Mouse (Mus musculus) ES-E14 (cell line): Measurements from ENCODE around the gene Cxcl15. TPM values are rescaled to one million over a fixed set of nuclear protein-coding genes. Genes with fewer than 3 reads are reported as not detected.

Experiments used
- DNase-seq: peaks from one replicate; pipeline ENCODE4 v3.0.0-alpha.2; 2013; ENCODE audit warnings: low read depth, low spot score
- H3K27ac ChIP-seq: 2 replicates; pipeline ENCODE4 v1.5.1; 2012; ENCODE audit warnings: low read depth, mild to moderate bottlenecking, low read length, moderate library complexity, mixed read lengths; ENCODE audit not compliant: poor library complexity, insufficient read depth, severe bottlenecking
- H3K36me3 ChIP-seq: 2 replicates; pipeline ENCODE4 v1.6.1; 2012; ENCODE audit warnings: mild to moderate bottlenecking, low read length, moderate library complexity, mixed read lengths; ENCODE audit not compliant: control insufficient read depth, poor library complexity, insufficient read depth, severe bottlenecking
- H3K4me1 ChIP-seq, 2 experiments: fragments of 150-350 bp in 1 of 2; sonication (generic) in 1 of 2; 2 replicates each; pipeline ENCODE4 v1.6.1; 2012; ENCODE audit warnings: low read length in 2 of 2, mild to moderate bottlenecking in 1 of 2, mixed read lengths in 1 of 2; ENCODE audit not compliant: control insufficient read depth in 2 of 2, insufficient read depth in 2 of 2, poor library complexity in 1 of 2
- H3K4me3 ChIP-seq, 2 experiments: fragments of 150-350 bp in 1 of 2; sonication (generic) in 1 of 2; 2 replicates each; pipeline ENCODE4 v1.5.1; 2012; ENCODE audit warnings: low read length in 2 of 2, low read depth in 1 of 2, mild to moderate bottlenecking in 1 of 2, mixed read lengths in 1 of 2; ENCODE audit not compliant: insufficient read depth in 1 of 2, poor library complexity in 1 of 2, severe bottlenecking in 1 of 2
- H3K9ac ChIP-seq: 2 replicates; pipeline ENCODE4 v1.6.1; 2012; ENCODE audit warnings: low read depth, mild to moderate bottlenecking, low read length, mixed read lengths; ENCODE audit not compliant: poor library complexity, insufficient read depth, severe bottlenecking
- H3K9me3 ChIP-seq: fragments of 150-350 bp; sonication (generic); 2 replicates; pipeline ENCODE4 v1.6.1; 2012; ENCODE audit warnings: low read depth, mild to moderate bottlenecking, low read length; ENCODE audit not compliant: control insufficient read depth, insufficient read depth
- CHD2 ChIP-seq: IDR thresholded peaks from 2 replicates; pipeline ENCODE4 v1.6.1; 2014; ENCODE audit warnings: mild to moderate bottlenecking, low read depth, low read length, inconsistent platforms
- HCFC1 ChIP-seq: IDR thresholded peaks from 2 replicates; pipeline ENCODE4 v1.6.1; 2012; ENCODE audit warnings: low read length, inconsistent platforms, borderline replicate concordance; ENCODE audit not compliant: insufficient read depth
- MAFK ChIP-seq: IDR thresholded peaks from 2 replicates; pipeline ENCODE4 v1.6.1; 2014; ENCODE audit warnings: mild to moderate bottlenecking, low read depth, low read length, inconsistent platforms; ENCODE audit not compliant: insufficient read depth
- ZC3H11A ChIP-seq: IDR thresholded peaks from 2 replicates; pipeline ENCODE4 v1.6.1; 2012; ENCODE audit warnings: low read depth, mild to moderate bottlenecking, inconsistent platforms, low read length, borderline replicate concordance
- ZNF384 ChIP-seq: IDR thresholded peaks from 2 replicates; pipeline ENCODE4 v1.6.1; 2012; ENCODE audit warnings: low read depth, low read length, inconsistent platforms
- in situ Hi-C, 2 experiments: fragments of 600-800 bp; cut with MboI; formaldehyde crosslinking; loops; one replicate each; pipeline ENCODE4 v1.15.1; 2025; ENCODE audit warnings: low sequenced_read_pairs in 2 of 2, inconsistent platforms in 1 of 2; ENCODE audit not compliant: unreplicated experiment in 2 of 2
- total RNA-seq: library from RNA; depleted of rRNA; stranded (reverse); fragments of 300-350 nt; gene quantifications from 2 replicates; pipeline ENCODE4 v1.2.3, GENCODE M21; 2012; rRNA removed

Gene Cxcl15
- not detected in 2 replicates for total RNA-seq

GRCm38 (mm10) chr5:90794195-90794625 is at the start of gene Cxcl15:
TSS of gene Cxcl15 (plus strand) at chr5:90794534.
- no peak for TF ChIP-seq MAFK
- TF ChIP-seq ZNF384, result no peak
- no peak for TF ChIP-seq ZC3H11A
- TF ChIP-seq CHD2, result no peak
- TF ChIP-seq HCFC1, result no peak
- no peak for DNase-seq
- no peak within 1 kb of the TSS for H3K9ac ChIP-seq
- no peak within 1 kb of the TSS for H3K4me3 ChIP-seq
- no peaks in the 10 kb centered on the region for H3K9me3 ChIP-seq
- H3K4me1 ChIP-seq, result no peaks in the 10 kb centered on the region
- in situ Hi-C loops, result loop anchor here in 1 of 2 experiments (25.0 kb wide), 1 partner anchor 132 kb away; no protein-coding TSS in a partner anchor
- no peaks in the 10 kb centered on the region for H3K36me3 ChIP-seq
- no peak within 1 kb of the TSS for H3K27ac ChIP-seq

- no peaks in the 10 kb centered on the region for H3K36me3 ChIP-seq
- TF ChIP-seq ZNF384 (no peak), HCFC1 (no peak), ZC3H11A (no peak), MAFK (no peak), CHD2 (no peak)
- no peak overlapping the region for H3K4me3 ChIP-seq
- no peak overlapping the region for H3K27ac ChIP-seq
- in situ Hi-C loops, result no loop called here
- H3K4me1 ChIP-seq, result peaks cover 0 to 5% of the 10 kb centered on the region in 2 experiments; a peak in 1 of 4 replicates
- H3K9ac ChIP-seq, result no peak overlapping the region
- no peaks in the 10 kb centered on the region for H3K9me3 ChIP-seq
- no peak for DNase-seq
These were observed 40.4 kb upstream of the Cxcl15 start for GRCm38 (mm10) chr5:90753934-90754333.

DNA sequence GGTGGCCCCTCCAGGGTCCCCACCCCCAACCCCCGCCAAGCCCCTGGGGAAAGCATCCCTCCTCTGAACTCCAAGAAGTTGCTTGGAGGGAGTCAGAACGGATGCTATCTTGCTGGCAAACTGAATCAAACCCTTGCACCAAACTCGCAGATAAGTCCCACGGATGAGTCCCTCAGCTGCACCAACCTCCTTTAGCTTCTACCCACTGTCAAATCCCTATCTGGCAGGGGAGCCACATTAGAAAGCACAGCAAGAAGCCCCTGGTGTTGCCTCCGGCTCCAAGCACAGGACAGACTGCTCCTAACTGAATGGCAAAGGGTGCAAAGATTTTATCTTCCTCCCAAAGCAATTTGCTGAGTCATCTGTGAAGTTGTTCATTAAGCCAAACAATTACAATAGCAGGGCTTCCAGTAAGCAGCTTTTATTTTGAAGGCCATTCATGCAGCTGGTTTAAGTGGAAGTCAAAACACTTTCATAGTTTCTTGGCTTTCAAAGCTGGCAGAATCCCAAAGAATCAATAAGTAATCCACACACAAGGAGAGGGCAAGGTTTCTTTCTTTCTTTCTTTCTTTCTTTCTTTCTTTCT is 36.2 kb upstream of the Cxcl15 start:
- Histone ChIP-seq H3K36me3 (no peaks in the 10 kb centered on the region), H3K27ac (no peak overlapping the region), H3K9ac (no peak overlapping the region), H3K4me3 (no peak overlapping the region), H3K4me1 (peaks cover 0 to 5% of the 10 kb centered on the region in 2 experiments; a peak in 1 of 4 replicates), H3K9me3 (no peaks in the 10 kb centered on the region)
- in situ Hi-C loops, result no loop called here
- peak; percentile 74 for TF ChIP-seq MAFK
- no peak for TF ChIP-seq HCFC1
- no peak for TF ChIP-seq CHD2
- no peak for DNase-seq

- peak within 1 kb of the TSS; percentile 57 to 61 for H3K4me3 ChIP-seq
- no peak for TF ChIP-seq CHD2
- peak within 1 kb of the TSS; percentile 17; the same call in 1 of the 2 replicates for H3K9ac ChIP-seq
- H3K9me3 ChIP-seq, result no peaks in the 10 kb centered on the region
- no peak within 1 kb of the TSS for H3K27ac ChIP-seq
- H3K36me3 ChIP-seq, result no peaks in the 10 kb centered on the region
- H3K4me1 ChIP-seq, result peaks cover 0 to 5% of the 10 kb centered on the region in 2 experiments; a peak in 1 of 4 replicates
- no peak for DNase-seq
- in situ Hi-C loops, result no loop called here
These were observed 35.0 kb upstream of the Cxcl15 start, which contains the start of gene Cxcl5 for GRCm38 (mm10) chr5:90759077-90760065. TSS of gene Cxcl5 (plus strand) at chr5:90759360.
